Mouse (Mus musculus): Measurements from ENCODE around the gene Gm42742.
A peak's percentile ranks its signal among the peaks of the same experiment; 100 is the strongest.

The Gm42742 gene

GRCm38 (mm10) chr7:126988816-126989215 lies 32.1 kb downstream of the Gm42742 start:
- no peak for DNase-seq

- peak; percentile 72 for DNase-seq
Observed at GRCm38 (mm10) chr7:126986319-126986718, 34.6 kb downstream of the Gm42742 start.

GRCm38 (mm10) chr7:126984667-126985444 lies 36.0 kb downstream of the Gm42742 start:
- no peak for DNase-seq

GRCm38 (mm10) chr7:126983113-126983512 lies 37.8 kb downstream of the Gm42742 start:
- no peak for DNase-seq

- no peak for DNase-seq
Observed at GRCm38 (mm10) chr7:126982054-126982453, 38.8 kb downstream of the Gm42742 start.

- no peak for DNase-seq
Observed at GRCm38 (mm10) chr7:126981601-126982000, 39.3 kb downstream of the Gm42742 start.

GRCm38 (mm10) chr7:126978841-126979240 lies 42.1 kb downstream of the Gm42742 start:
- no peak for DNase-seq

- peak; percentile 36 for DNase-seq
Observed at GRCm38 (mm10) chr7:126976878-126977459, 43.9 kb downstream of the Gm42742 start.

GRCm38 (mm10) chr7:126975950-126976866 lies 44.7 kb downstream of the Gm42742 start, which contains the start of gene Cdiptos:
Gene Cdiptos (minus strand): TSS chr7:126976098.
- peak; percentile 97 for DNase-seq

- no peak for DNase-seq
Observed at GRCm38 (mm10) chr7:126975893-126975949, 45.2 kb downstream of the Gm42742 start, which contains the start of gene Cdipt. Gene Cdipt (plus strand): TSS chr7:126975914.

- DNase-seq: no peak
Observed at GRCm38 (mm10) chr7:126975493-126975892, 45.4 kb downstream of the Gm42742 start.

- no peak for DNase-seq
Observed at GRCm38 (mm10) chr7:126967361-126967760, 53.5 kb downstream of the Gm42742 start.

- no peak for DNase-seq
Observed at GRCm38 (mm10) chr7:126965568-126965967, 55.3 kb downstream of the Gm42742 start.
